Mouse (Mus musculus) small intestine, adult 2 months (tissue): ENCODE measurements around the gene Lcp1.

Experiments
- CTCF ChIP-seq: fragments of 200-500 bp; IDR thresholded peaks from 2 replicates; pipeline ENCODE4 v1.5.1; 2012; ENCODE audit warnings: low read depth, mild to moderate bottlenecking, control low read depth, inconsistent platforms, low read length, moderate library complexity, mixed read lengths; ENCODE audit not compliant: insufficient replicate concordance, insufficient read length; ENCODE audit errors: extremely low read depth
- POLR2A ChIP-seq: fragments of 200-500 bp; IDR thresholded peaks from 2 replicates; pipeline ENCODE4 v1.6.1; 2012; ENCODE audit warnings: low read depth, mild to moderate bottlenecking, control low read depth, inconsistent platforms, low read length, moderate library complexity

DNA sequence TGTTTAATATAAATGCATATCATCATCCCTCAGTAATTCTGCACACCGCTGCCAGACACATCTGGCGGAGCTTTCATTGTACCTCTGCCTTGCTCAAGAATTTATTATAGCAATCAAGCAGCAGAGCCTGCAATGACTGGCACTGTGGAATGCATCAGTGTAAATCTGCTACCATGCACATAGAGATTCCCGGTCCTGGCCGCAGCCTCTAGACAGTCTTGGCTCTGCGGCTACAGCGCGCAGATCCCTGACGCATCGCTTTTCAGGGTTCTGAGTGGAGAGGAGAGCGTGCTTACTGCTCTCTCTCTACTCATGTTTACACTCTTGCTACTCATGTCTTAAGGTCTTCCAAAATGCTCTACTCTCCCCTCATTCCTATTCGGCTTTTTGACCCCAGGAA, 82.9 kb downstream of the Lcp1 start:
- TF ChIP-seq CTCF (no peak), POLR2A (no peak)
